Mouse (Mus musculus): Measurements from ENCODE around the gene Phldb2. TPM values are rescaled to one million over a fixed set of nuclear protein-coding genes. Genes with fewer than 3 reads are reported as not detected.

Gene Phldb2
- total and polyA plus RNA-seq, 3 experiments: not detected

DNA sequence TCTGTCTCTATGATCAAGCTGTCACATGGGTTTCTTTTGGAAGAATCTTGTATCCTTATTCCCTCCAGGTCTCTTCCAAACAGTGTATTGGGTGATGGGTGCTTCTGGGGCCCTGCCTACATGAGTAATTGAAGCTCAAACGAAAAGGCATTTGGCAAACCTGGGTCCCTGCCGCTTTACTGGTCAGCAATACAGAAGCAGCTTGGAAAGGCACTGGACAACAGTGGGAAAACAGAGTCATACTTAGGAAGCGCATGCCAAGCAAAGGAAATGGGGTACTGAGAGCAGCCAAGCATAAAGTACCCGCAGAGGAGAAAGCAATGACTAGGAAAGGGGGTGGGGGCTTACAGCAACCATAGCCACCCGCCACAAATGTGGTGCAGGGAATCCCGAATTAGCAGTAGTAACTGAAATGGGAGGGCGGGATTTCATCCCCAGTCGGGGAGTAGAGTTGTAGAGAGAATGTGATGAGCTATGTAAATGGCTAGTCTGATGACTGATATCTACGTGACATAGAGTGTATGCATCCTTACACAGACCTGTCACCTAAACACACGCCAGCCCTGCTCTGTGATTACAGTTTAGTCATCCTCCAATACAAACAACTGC lies 233.3 kb downstream of the Phldb2 start:
- H3K27ac ChIP-seq (ENCODE audit: control insufficient read depth, low read depth, low read length): no peak overlapping the region
- no peaks in the 10 kb centered on the region for H3K79me2 ChIP-seq (ENCODE audit: control insufficient read depth, insufficient read depth, low read length, poor library complexity)
- no peak for TF ChIP-seq SMC3 (IDR thresholded peaks at IDR 0.05; ENCODE audit: low read depth, low read length)
- no peak for TF ChIP-seq E2F4 (IDR thresholded peaks at IDR 0.05; ENCODE audit: borderline replicate concordance, low read depth, low read length)
- TF ChIP-seq EP300 (IDR thresholded peaks at IDR 0.05; ENCODE audit: low read depth in 1 of 2, low read length in 2 of 2): no peak
- TF ChIP-seq ETS1 (IDR thresholded peaks at IDR 0.05; ENCODE audit: low read depth, low read length): no peak
- no peak for TF ChIP-seq USF1 (IDR thresholded peaks at IDR 0.05; ENCODE audit: low read depth, low read length)
- no peak for TF ChIP-seq POLR2AphosphoS5 (IDR thresholded peaks at IDR 0.05; ENCODE audit: borderline replicate concordance, low read depth, low read length)
- TF ChIP-seq TAL1 (IDR thresholded peaks at IDR 0.05; ENCODE audit: low read length): no peak
- no peak for TF ChIP-seq GATA1 (IDR thresholded peaks at IDR 0.05; ENCODE audit: low read depth, low read length)
- no peak for TF ChIP-seq BHLHE40 (IDR thresholded peaks at IDR 0.05; ENCODE audit: borderline replicate concordance, low read depth, low read length)
- no peak for TF ChIP-seq MXI1 (IDR thresholded peaks at IDR 0.05; ENCODE audit: low read depth, low read length)
- no peak for TF ChIP-seq POLR2AphosphoS2 (IDR thresholded peaks at IDR 0.05; ENCODE audit: low read length)
- TF ChIP-seq POLR2A (IDR thresholded peaks at IDR 0.05; ENCODE audit: control insufficient read depth in 1 of 2, insufficient read depth in 1 of 2, low read depth in 1 of 2, low read length in 2 of 2, poor library complexity in 1 of 2): no peak
- no peak for TF ChIP-seq TCF12 (IDR thresholded peaks at IDR 0.05; ENCODE audit: low read depth, low read length)
- no peak for TF ChIP-seq CTCF (IDR thresholded peaks at IDR 0.05 in 2 of 3, conservative IDR thresholded peaks at IDR 0.05 in 1 of 3; ENCODE audit: control insufficient read depth in 1 of 3, insufficient read depth in 1 of 3, low read depth in 2 of 3, low read length in 3 of 3, poor library complexity in 1 of 3, severe bottlenecking in 1 of 3)
- no peak for TF ChIP-seq ZKSCAN1 (IDR thresholded peaks at IDR 0.05; ENCODE audit: low read depth, low read length)
- TF ChIP-seq GABPA (IDR thresholded peaks at IDR 0.05; ENCODE audit: low read depth, low read length): no peak
- H3K9ac ChIP-seq (ENCODE audit: control insufficient read depth, low read depth, low read length, poor library complexity, severe bottlenecking): no peak overlapping the region
- no peaks in the 10 kb centered on the region for H3K36me3 ChIP-seq (ENCODE audit: control insufficient read depth in 1 of 2, insufficient read depth in 2 of 2, low read length in 2 of 2)
- H3K4me1 ChIP-seq (ENCODE audit: control insufficient read depth in 1 of 2, insufficient read depth in 2 of 2, low read length in 2 of 2): no peaks in the 10 kb centered on the region
- H3K27me3 ChIP-seq (ENCODE audit: control insufficient read depth in 1 of 2, insufficient read depth in 2 of 2, low read length in 2 of 2): no peaks in the 10 kb centered on the region
- H3K4me3 ChIP-seq (ENCODE audit: control insufficient read depth in 1 of 2, insufficient read depth in 1 of 2, low read depth in 2 of 2, low read length in 2 of 2): no peak overlapping the region
- no peak for DNase-seq (ENCODE audit: low read depth, low spot score)
- no peaks in the 10 kb centered on the region for H3K9me3 ChIP-seq (replicated peaks; ENCODE audit: insufficient read depth, low read length)

GRCm38 (mm10) chr16:45718296-45718695 lies 235.1 kb downstream of the Phldb2 start:
- Histone ChIP-seq H3K79me2 (ENCODE audit: control insufficient read depth, insufficient read depth, low read length, poor library complexity) (no peaks in the 10 kb centered on the region), H3K27me3 (ENCODE audit: control insufficient read depth in 1 of 2, insufficient read depth in 2 of 2, low read length in 2 of 2) (no peaks in the 10 kb centered on the region), H3K4me1 (ENCODE audit: control insufficient read depth in 1 of 2, insufficient read depth in 2 of 2, low read length in 2 of 2) (no peaks in the 10 kb centered on the region), H3K27ac (ENCODE audit: control insufficient read depth, low read depth, low read length) (no peak overlapping the region), H3K36me3 (ENCODE audit: control insufficient read depth in 1 of 2, insufficient read depth in 2 of 2, low read length in 2 of 2) (no peaks in the 10 kb centered on the region), H3K4me3 (ENCODE audit: control insufficient read depth in 1 of 2, insufficient read depth in 1 of 2, low read depth in 2 of 2, low read length in 2 of 2) (no peak overlapping the region), H3K9ac (ENCODE audit: control insufficient read depth, low read depth, low read length, poor library complexity, severe bottlenecking) (no peak overlapping the region), H3K9me3 (replicated peaks; ENCODE audit: insufficient read depth, low read length) (no peaks in the 10 kb centered on the region)
- no peak for DNase-seq (ENCODE audit: low read depth, low spot score)
- no peak for TF ChIP-seq RCOR1 (IDR thresholded peaks at IDR 0.05; ENCODE audit: low read depth, low read length)
- TF ChIP-seq ELF1 (IDR thresholded peaks at IDR 0.05; ENCODE audit: low read depth, low read length): no peak
- no peak for TF ChIP-seq ZC3H11A (IDR thresholded peaks at IDR 0.05; ENCODE audit: low read depth, low read length)
- TF ChIP-seq TAL1 (IDR thresholded peaks at IDR 0.05; ENCODE audit: low read length): no peak
- TF ChIP-seq GABPA (IDR thresholded peaks at IDR 0.05; ENCODE audit: low read depth, low read length): no peak
- no peak for TF ChIP-seq POLR2A (IDR thresholded peaks at IDR 0.05; ENCODE audit: control insufficient read depth in 1 of 2, insufficient read depth in 1 of 2, low read depth in 1 of 2, low read length in 2 of 2, poor library complexity in 1 of 2)
- no peak for TF ChIP-seq JUND (IDR thresholded peaks at IDR 0.05; ENCODE audit: low read depth, low read length)
- TF ChIP-seq KAT2A (conservative IDR thresholded peaks at IDR 0.05; ENCODE audit: low read depth, low read length): no peak
